Mouse (Mus musculus) embryonic fibroblast, embryonic 13.5 days (primary cell): Measurements from ENCODE around the gene Amotl2.

Source experiments
- CTCF ChIP-seq: IDR thresholded peaks from 2 replicates; pipeline ENCODE4 v1.5.1; 2011; ENCODE audit warnings: mild to moderate bottlenecking, control low read depth, low read length, moderate library complexity, borderline replicate concordance; ENCODE audit not compliant: insufficient read depth
- POLR2A ChIP-seq: IDR thresholded peaks from 2 replicates; pipeline ENCODE4 v1.6.1; 2011; ENCODE audit warnings: low read depth, mild to moderate bottlenecking, control low read depth, low read length, moderate library complexity

DNA sequence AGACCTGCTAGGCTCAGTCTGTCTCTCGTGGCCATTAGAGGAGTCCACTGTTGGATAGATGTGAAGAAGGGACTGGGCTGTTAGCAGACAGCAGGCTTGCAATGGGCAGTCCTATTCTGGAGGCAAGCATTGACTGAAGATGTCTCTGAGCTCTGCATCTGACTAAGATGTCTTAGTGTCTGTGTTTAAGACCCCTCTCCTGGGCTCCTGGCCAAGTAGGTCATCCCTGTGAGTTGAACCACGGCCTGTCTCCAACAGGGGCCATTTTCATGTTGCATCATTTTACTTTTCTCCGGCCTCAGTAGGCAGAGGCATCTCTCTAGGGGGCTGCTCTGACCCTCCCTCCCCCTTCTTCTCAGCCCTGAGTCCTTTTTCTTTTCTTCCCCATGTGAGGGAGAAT, 52.8 kb downstream of the Amotl2 start:
- TF ChIP-seq POLR2A: no peak
- TF ChIP-seq CTCF: no peak
